Mouse (Mus musculus) urinary bladder, postnatal 25 days (tissue): ENCODE results near the gene Ntn5.
A peak's percentile ranks its signal among the peaks of the same experiment; 100 is the strongest.
"Not testable (repeated sequence)": the region's sequence is repeated elsewhere in the genome, so short reads cannot be mapped to it uniquely, and the experiment has no call there.

Source experiments
- DNase-seq: peaks from one replicate; pipeline ENCODE4 v3.0.0; 2022; ENCODE audit warnings: low spot score

Ntn5 gene

GRCm38 (mm10) chr7:45683396-45684050 lies at the start of gene Ntn5:
Gene Ntn5, plus strand, starts transcription at chr7:45684022.
- no peak for DNase-seq

- DNase-seq: no peak
Observed at GRCm38 (mm10) chr7:45634946-45635681, 48.7 kb upstream of the Ntn5 start.

GRCm38 (mm10) chr7:45635711-45636688 lies 47.8 kb upstream of the Ntn5 start:
- no peak for DNase-seq

- DNase-seq: no peak
Observed at GRCm38 (mm10) chr7:45637710-45638109, 46.1 kb upstream of the Ntn5 start.

GRCm38 (mm10) chr7:45638623-45639401 lies 45.0 kb upstream of the Ntn5 start:
- DNase-seq: peak; percentile 79

GRCm38 (mm10) chr7:45639561-45640027 lies 44.2 kb upstream of the Ntn5 start, which contains the start of gene Mamstr:
Gene Mamstr, plus strand, starts transcription at chr7:45639977.
- no peak for DNase-seq

GRCm38 (mm10) chr7:45640191-45640957 lies 43.4 kb upstream of the Ntn5 start:
- no peak for DNase-seq

GRCm38 (mm10) chr7:45641391-45642040 lies 42.3 kb upstream of the Ntn5 start:
- no peak for DNase-seq

GRCm38 (mm10) chr7:45642083-45642482 lies 41.7 kb upstream of the Ntn5 start:
- DNase-seq: no peak

GRCm38 (mm10) chr7:45642503-45643255 lies 41.1 kb upstream of the Ntn5 start:
- DNase-seq: no peak

GRCm38 (mm10) chr7:45643441-45644178 lies 40.2 kb upstream of the Ntn5 start:
- peak; percentile 83 for DNase-seq

GRCm38 (mm10) chr7:45644183-45644582 lies 39.6 kb upstream of the Ntn5 start:
- no peak for DNase-seq

- DNase-seq: no peak
Observed at GRCm38 (mm10) chr7:45644872-45645590, 38.8 kb upstream of the Ntn5 start.

GRCm38 (mm10) chr7:45645591-45645971 lies 38.2 kb upstream of the Ntn5 start:
- DNase-seq: no peak

GRCm38 (mm10) chr7:45646671-45647070 lies 37.2 kb upstream of the Ntn5 start:
- no peak for DNase-seq

GRCm38 (mm10) chr7:45649351-45649750 lies 34.5 kb upstream of the Ntn5 start:
- no peak for DNase-seq

GRCm38 (mm10) chr7:45650484-45650883 lies 33.3 kb upstream of the Ntn5 start:
- DNase-seq: not testable (repeated sequence)
